Mouse (Mus musculus) midbrain, embryonic 12.5 days (tissue): ENCODE measurements around the gene Prss50. TPM values are rescaled to one million over a fixed set of nuclear protein-coding genes. Genes with fewer than 3 reads are reported as not detected.

Experiments used
- ATAC-seq: fragments of 200-750 bp; cut with Nextera tagmentation; 2 replicates; pipeline ENCODE4 v1.8.0; 2017; ENCODE audit warnings: low read depth, moderate TSS enrichment, moderate library complexity; ENCODE audit not compliant: low FRiP score
- H3K27ac ChIP-seq: fragments of 300-500 bp; sonication (generic); replicated peaks from 2 replicates; pipeline ENCODE4 v1.5.1; 2016; ENCODE audit warnings: mild to moderate bottlenecking
- H3K27me3 ChIP-seq: fragments of 300-500 bp; sonication (generic); 2 replicates; pipeline ENCODE4 v1.6.1; 2016; ENCODE audit warnings: mild to moderate bottlenecking
- H3K36me3 ChIP-seq: fragments of 300-500 bp; sonication (generic); 2 replicates; pipeline ENCODE4 v1.6.1; 2016
- H3K4me1 ChIP-seq: fragments of 300-500 bp; sonication (generic); 2 replicates; pipeline ENCODE4 v1.6.1; 2016
- H3K4me2 ChIP-seq: fragments of 300-500 bp; sonication (generic); replicated peaks from 2 replicates; pipeline ENCODE4 v1.6.1; 2016; ENCODE audit warnings: mild to moderate bottlenecking, moderate library complexity
- H3K4me3 ChIP-seq: fragments of 300-500 bp; sonication (generic); 2 replicates; pipeline ENCODE4 v1.5.1; 2016; ENCODE audit warnings: mild to moderate bottlenecking
- H3K9ac ChIP-seq: fragments of 300-500 bp; sonication (generic); replicated peaks from 2 replicates; pipeline ENCODE4 v1.6.1; 2016; ENCODE audit warnings: mild to moderate bottlenecking, moderate library complexity
- H3K9me3 ChIP-seq: fragments of 300-500 bp; sonication (generic); 2 replicates; pipeline ENCODE4 v1.6.1; 2016; ENCODE audit warnings: mild to moderate bottlenecking
- WGBS: fragments of 180-500 bp; shearing (Covaris S2); methylation state at CpG from one replicate; pipeline ENCODE4 v1.1.7; 2016; 5-methylcytosine and 5-hydroxymethylcytosine counted together
- polyA plus RNA-seq: library from polyadenylated mRNA; unstranded; fragments of >200 nt; fragmentation: Nextera tagmentation; extraction: Ambion mirVana; gene quantifications from 2 replicates; pipeline ENCODE4 v1.2.1, GENCODE M21; 2016

The Prss50 gene
- polyA plus RNA-seq, 1 experiment from 2014 or later: not detected

DNA sequence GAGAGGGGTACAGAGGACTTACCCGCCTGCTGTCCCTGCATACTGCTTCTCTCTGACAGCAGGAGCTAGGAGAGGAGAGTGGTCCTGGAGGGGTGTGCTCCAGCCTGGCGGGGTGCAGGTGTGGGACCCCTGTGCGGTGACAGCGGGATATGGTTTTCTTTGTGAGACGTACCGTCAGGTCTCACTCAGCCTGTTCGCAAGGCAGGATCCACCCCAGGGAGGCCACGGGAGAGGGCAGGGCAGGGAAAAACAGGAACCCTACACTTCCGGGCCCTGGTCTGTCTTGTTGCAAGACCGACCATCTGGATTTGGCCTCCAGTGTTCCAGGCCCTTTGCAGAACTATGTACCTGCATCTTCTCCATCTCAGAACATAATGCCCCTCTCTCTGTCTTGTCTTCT lies 35.7 kb downstream of the Prss50 start:
- H3K4me1 ChIP-seq: 0 out of 2 replicates have a peak, but pooled peaks cover 5% of the 10 kb centered on the region
- ATAC-seq: no peak
- H3K9me3 ChIP-seq: no peaks in the 10 kb centered on the region
- no peaks in the 10 kb centered on the region for H3K36me3 ChIP-seq
- no peak overlapping the region for H3K4me3 ChIP-seq
- no peak overlapping the region for H3K4me2 ChIP-seq
- WGBS: 63% methylated on average over 10 of the region's 10 CpGs
- no peak overlapping the region for H3K27ac ChIP-seq
- H3K27me3 ChIP-seq: peaks cover 18% of the 10 kb centered on the region
- no peak overlapping the region for H3K9ac ChIP-seq

DNA sequence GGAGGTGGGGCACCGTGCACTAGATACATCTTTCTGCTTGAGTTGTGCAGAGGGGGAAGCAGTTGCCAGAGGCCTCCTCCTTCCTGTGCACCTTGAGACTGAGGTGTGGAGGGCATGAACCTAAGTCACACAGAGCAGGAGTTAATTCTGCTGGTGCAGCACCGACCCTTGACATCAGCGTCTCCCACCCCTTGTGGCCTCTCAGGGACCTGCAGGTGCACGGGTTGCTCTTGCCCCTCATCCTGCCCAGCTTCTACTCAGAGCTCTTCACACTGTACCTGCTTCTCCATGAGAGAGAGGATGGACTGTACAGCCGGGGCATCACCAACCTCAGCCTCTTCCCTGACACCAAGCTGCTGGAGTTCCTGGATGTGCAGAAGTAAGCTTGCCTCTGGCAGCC lies 37.7 kb downstream of the Prss50 start:
- 61% methylated on average over 5 of the region's 5 CpGs for WGBS
- Histone ChIP-seq H3K4me3 (no peak overlapping the region), H3K9ac (no peak overlapping the region), H3K36me3 (no peaks in the 10 kb centered on the region), H3K9me3 (no peaks in the 10 kb centered on the region), H3K27ac (no peak overlapping the region), H3K4me1 (no peaks in the 10 kb centered on the region), H3K4me2 (no peak overlapping the region), H3K27me3 (peaks cover 18% of the 10 kb centered on the region)
- ATAC-seq: no peak

DNA sequence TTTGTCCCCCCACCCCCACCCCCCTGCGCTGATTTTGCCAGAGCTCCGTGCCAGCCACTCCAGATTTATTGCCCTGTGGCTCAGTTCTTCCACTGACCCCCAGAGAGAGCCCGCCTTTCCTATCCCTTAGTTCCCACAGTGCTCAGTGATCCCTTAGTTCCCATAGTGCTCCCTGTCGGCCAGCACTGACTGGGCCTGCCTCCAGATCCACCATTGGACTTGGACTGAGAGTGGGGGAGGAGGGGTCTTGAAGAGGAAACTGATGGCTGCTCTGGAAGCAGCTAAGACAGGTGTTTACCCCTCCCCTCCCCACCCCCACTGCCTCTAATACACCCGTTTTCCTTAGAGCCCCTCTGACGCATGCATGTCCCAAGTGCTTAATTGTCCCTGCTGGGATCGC lies 38.2 kb downstream of the Prss50 start:
- Histone ChIP-seq H3K9ac (no peak overlapping the region), H3K4me2 (peak overlapping the region; percentile 25), H3K36me3 (no peaks in the 10 kb centered on the region), H3K9me3 (no peaks in the 10 kb centered on the region), H3K27me3 (peaks cover 15% of the 10 kb centered on the region), H3K4me1 (no peaks in the 10 kb centered on the region), H3K27ac (no peak overlapping the region), H3K4me3 (no peak overlapping the region)
- WGBS: 21% methylated on average over 7 of the region's 7 CpGs
- peak; percentile 28; the same call in 1 of the 2 replicates for ATAC-seq

DNA sequence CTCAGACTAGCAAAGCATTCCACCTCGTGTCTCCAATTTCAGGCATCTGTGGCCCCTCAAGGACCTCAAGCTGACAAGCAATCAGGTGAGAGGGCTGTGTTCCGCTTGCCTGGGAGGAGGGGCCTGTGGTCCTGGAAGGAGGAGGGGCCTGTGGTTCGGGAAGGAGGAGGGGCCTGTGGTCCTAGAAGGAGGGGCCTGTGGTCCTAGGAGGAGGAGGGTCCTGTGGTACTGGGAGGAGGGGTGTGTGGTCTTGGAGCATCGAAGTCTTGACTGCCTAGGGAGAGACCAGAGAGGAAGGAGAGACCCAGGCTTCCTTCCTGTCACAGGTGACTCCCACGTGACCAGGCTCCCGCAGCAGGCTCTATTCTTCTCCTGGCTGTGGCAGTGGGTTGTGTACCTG lies 38.8 kb downstream of the Prss50 start:
- Histone ChIP-seq H3K27ac (no peak overlapping the region), H3K36me3 (no peaks in the 10 kb centered on the region), H3K9me3 (no peaks in the 10 kb centered on the region), H3K4me1 (no peaks in the 10 kb centered on the region), H3K4me2 (peak overlapping the region; percentile 25), H3K4me3 (no peak overlapping the region), H3K27me3 (peaks cover 13% of the 10 kb centered on the region), H3K9ac (no peak overlapping the region)
- ATAC-seq: peak; percentile 35; the same call in 1 of the 2 replicates
- WGBS: 10% methylated on average over 6 of the region's 6 CpGs

DNA sequence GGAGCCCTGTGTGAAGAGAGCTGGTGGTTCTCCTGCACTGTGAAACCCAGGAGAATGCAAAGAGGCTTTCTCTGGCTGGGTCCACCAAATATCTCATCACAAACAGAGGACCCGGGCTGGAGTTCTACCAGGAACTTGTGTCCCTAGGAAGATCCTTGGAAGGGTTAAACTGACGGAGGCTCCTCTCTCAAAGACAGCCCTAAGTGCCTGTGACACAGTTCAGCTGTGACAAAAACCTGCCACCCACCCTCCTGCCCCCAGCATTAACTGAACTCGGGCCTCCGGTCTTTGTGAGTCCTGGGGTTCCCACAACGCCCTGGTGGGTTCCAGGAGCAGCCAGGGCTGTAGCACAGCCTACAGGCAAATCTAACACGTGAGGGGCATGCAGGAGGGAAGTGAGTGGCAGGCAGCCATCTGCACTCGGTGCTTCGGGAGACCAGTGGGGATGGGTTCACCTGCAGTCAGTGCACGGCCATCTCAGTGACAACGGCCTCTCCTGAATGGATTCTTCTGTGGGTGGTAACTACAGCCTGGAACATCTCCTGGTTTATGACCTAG lies 41.8 kb downstream of the Prss50 start:
- no peak overlapping the region for H3K27ac ChIP-seq
- no peaks in the 10 kb centered on the region for H3K9me3 ChIP-seq
- H3K4me2 ChIP-seq: no peak overlapping the region
- H3K27me3 ChIP-seq: peaks cover 13% of the 10 kb centered on the region
- H3K4me3 ChIP-seq: no peak overlapping the region
- ATAC-seq: no peak
- no peak overlapping the region for H3K9ac ChIP-seq
- H3K36me3 ChIP-seq: no peaks in the 10 kb centered on the region
- WGBS: 66% methylated on average over 10 of the region's 10 CpGs
- no peaks in the 10 kb centered on the region for H3K4me1 ChIP-seq

DNA sequence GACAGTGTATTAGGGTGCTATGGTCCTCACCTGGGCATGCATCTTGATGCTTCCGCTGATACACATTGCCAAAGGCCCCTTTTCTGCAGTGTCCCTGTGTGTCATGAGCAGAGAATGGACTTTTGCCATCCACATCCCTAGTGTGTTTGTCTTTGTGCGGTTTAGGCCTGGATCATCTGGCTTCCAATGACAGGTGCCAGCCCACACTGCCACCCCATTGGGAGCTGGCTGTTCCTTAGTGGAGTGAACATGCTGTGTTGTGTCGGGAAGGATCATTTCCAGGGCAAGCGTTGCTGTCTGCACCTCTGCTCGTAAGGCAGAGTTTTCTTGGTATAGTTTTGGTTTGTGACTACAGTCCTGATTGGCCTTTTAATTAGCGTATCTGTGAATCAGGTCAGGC lies 43.4 kb downstream of the Prss50 start:
- no peaks in the 10 kb centered on the region for H3K36me3 ChIP-seq
- ATAC-seq: no peak
- H3K4me1 ChIP-seq: no peaks in the 10 kb centered on the region
- no peaks in the 10 kb centered on the region for H3K9me3 ChIP-seq
- WGBS: 95% methylated on average over 6 of the region's 6 CpGs
- no peak overlapping the region for H3K4me2 ChIP-seq
- H3K4me3 ChIP-seq: no peak overlapping the region
- no peak overlapping the region for H3K9ac ChIP-seq
- H3K27me3 ChIP-seq: peaks cover 4% of the 10 kb centered on the region
- no peak overlapping the region for H3K27ac ChIP-seq

DNA sequence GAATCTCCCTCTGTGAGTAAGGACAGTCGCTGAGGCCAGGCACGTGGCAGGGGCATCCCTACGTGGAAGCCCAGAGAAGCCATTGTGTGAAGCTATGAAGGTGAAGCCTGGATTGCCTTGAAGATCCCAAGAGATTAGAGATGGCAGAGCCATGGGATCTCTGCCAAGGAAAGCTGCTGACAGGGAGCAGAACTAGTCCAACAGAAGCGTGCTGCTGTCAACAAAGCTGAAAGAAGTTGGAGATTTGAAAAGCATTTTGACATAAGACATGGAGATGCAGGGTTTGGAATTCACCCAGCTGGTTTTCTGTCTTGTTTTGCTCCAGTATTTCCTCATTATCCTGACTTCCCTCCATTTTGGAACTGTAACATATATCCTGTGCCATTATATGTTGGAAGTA lies 44.5 kb downstream of the Prss50 start:
- H3K27me3 ChIP-seq: peaks cover 4% of the 10 kb centered on the region
- H3K9me3 ChIP-seq: no peaks in the 10 kb centered on the region
- H3K9ac ChIP-seq: no peak overlapping the region
- no peaks in the 10 kb centered on the region for H3K4me1 ChIP-seq
- H3K36me3 ChIP-seq: no peaks in the 10 kb centered on the region
- 88% methylated on average over 4 of the region's 4 CpGs for WGBS
- H3K27ac ChIP-seq: no peak overlapping the region
- ATAC-seq: no peak
- no peak overlapping the region for H3K4me3 ChIP-seq
- no peak overlapping the region for H3K4me2 ChIP-seq

DNA sequence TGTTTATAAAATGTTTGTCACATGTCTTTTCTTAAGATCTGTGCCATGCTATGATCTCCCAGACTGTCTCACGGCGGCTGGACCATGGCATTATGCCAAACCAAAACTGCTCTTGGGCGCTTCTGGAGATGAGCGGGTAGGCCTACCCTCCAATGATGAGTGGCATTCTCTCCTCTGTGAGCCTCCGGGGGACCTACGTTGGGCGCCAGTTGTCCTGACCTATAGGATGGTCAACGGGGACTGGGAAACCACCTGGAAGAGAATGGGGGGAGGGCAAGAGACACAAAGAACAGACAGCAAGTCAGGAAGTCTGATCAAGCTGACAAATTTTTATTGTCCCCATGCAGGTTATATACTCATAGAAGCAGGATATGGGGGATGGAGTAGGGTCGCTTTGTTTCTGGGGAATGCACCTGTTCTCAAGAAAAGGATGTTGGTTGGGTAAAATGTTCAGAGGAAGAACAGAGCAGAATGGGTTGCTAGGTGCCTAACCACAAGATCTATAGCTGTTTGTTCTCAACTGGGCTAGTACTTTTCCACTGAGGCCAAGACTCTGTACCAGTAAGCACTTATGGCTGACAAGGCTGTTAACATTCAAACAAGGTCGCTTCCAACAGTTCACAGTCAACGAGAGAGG lies 49.6 kb downstream of the Prss50 start:
- H3K9ac ChIP-seq: no peak overlapping the region
- H3K4me3 ChIP-seq: no peak overlapping the region
- H3K4me1 ChIP-seq: no peaks in the 10 kb centered on the region
- no peak overlapping the region for H3K27ac ChIP-seq
- no peaks in the 10 kb centered on the region for H3K9me3 ChIP-seq
- no peaks in the 10 kb centered on the region for H3K36me3 ChIP-seq
- no peak for ATAC-seq
- no peaks in the 10 kb centered on the region for H3K27me3 ChIP-seq
- H3K4me2 ChIP-seq: no peak overlapping the region
- 94% methylated on average over 11 of the region's 11 CpGs for WGBS

DNA sequence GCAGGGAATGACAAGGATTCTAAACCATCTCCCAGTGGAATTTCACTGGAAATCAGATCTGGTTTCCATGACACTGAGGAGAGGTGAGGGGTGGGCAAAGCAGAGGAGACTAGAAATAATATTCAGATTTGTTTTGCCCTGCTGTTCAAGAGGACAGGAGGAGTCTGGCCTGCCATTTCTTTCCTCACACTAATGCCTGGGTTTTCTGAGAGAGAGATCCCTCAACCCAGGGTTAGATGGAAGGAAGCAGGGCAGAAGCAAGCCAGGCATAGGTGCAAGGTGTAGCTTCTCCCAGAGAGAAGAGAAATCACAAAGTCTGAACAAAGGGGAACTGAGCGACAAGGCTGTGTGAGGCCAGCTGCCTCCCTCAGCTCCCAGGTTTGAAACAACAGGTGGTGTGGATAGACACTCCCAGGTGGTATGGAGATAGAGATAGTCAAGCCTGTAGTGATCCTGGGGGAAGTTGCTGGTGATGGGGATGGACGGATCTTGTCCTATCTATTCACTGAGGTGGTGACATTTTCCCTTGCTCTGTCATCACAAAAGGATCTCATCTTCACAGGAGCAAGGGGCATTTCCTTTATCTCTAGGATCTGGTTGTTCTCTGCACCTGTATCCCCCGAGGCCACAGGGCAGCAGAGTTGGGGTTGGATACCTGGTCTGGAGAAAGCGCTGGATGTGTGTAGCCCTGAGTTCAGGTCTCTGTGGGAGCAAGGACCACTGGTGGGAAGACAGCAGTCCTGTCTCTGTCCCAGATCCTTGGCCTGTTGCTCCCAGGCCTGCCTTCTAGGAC lies 50.3 kb downstream of the Prss50 start:
- ATAC-seq: no peak
- Histone ChIP-seq H3K36me3 (no peaks in the 10 kb centered on the region), H3K9me3 (no peaks in the 10 kb centered on the region), H3K4me3 (no peak overlapping the region), H3K27me3 (no peaks in the 10 kb centered on the region), H3K27ac (no peak overlapping the region), H3K4me2 (no peak overlapping the region), H3K4me1 (no peaks in the 10 kb centered on the region), H3K9ac (no peak overlapping the region)
- WGBS: 86% methylated on average over 4 of the region's 4 CpGs

DNA sequence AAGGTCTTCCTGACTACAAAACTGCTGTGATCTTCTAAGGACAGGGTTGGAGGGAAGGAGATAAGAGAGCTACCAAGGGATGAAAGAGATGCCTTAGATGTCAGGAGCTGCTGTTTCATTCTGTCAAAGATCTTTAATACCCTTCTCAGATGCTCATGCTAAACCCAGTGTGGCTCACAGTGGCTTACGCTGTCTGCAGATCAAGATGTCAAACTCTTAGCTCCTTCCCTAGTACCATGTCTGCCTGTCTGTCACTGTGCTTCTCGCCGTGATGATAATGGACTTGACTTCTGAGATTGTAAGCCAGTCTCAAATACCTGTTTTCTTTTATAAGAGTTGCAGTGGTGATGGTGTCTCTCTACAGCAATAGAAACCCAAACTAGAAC lies 50.9 kb downstream of the Prss50 start:
- H3K27me3 ChIP-seq: no peaks in the 10 kb centered on the region
- no peak overlapping the region for H3K4me2 ChIP-seq
- no peaks in the 10 kb centered on the region for H3K36me3 ChIP-seq
- no peak overlapping the region for H3K4me3 ChIP-seq
- no peaks in the 10 kb centered on the region for H3K9me3 ChIP-seq
- H3K27ac ChIP-seq: no peak overlapping the region
- H3K4me1 ChIP-seq: no peaks in the 10 kb centered on the region
- ATAC-seq: no peak
- 91% methylated on average over 3 of the region's 3 CpGs for WGBS
- no peak overlapping the region for H3K9ac ChIP-seq

DNA sequence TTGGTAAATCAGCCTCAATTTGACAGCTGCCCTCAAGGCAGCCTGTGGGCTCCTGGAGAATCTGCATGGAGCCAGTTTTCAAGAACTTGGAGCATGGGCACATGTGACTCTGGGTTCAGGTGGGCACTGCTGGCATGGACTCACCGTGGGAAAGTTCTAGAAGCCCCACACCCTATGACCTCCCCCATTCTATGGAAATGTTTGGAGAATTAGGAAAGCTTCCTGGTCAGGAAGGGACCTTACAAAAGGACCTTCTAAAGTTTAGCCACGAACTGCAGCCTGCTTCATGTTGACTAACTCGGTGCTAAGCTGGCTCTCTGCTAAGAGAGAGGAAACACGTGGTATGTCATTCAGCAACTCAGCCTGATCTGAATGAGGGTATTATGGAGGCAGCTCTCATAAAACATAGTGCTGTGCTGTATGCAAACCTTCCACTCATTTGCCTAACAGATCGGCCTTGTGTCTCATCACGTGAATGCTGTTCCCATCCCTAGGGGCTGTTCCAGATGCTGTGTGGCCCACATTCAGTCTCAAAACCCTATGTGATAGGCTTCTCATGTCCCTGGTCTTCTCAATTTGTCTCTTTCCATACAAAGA lies 51.7 kb downstream of the Prss50 start:
- no peak overlapping the region for H3K4me3 ChIP-seq
- ATAC-seq: no peak
- H3K36me3 ChIP-seq: no peaks in the 10 kb centered on the region
- no peaks in the 10 kb centered on the region for H3K27me3 ChIP-seq
- H3K4me2 ChIP-seq: no peak overlapping the region
- no peak overlapping the region for H3K9ac ChIP-seq
- no peaks in the 10 kb centered on the region for H3K4me1 ChIP-seq
- H3K27ac ChIP-seq: no peak overlapping the region
- 86% methylated on average over 6 of the region's 6 CpGs for WGBS
- no peaks in the 10 kb centered on the region for H3K9me3 ChIP-seq
